Mouse (Mus musculus): Measurements from ENCODE around the gene Smad3.

Gene Smad3

GRCm38 (mm10) chr9:63757865-63758440, at the start of gene Smad3:
Gene Smad3 (minus strand): TSS chr9:63757994.
- peak; percentile 98 for DNase-seq (ENCODE audit: inconsistent ontology term)

GRCm38 (mm10) chr9:63804847-63805246, 47.1 kb upstream of the Smad3 start:
- no peak for DNase-seq (ENCODE audit: inconsistent ontology term)

- DNase-seq (ENCODE audit: inconsistent ontology term), result peak; percentile 95
These were observed 45.4 kb upstream of the Smad3 start for GRCm38 (mm10) chr9:63803181-63803591.

- DNase-seq (ENCODE audit: inconsistent ontology term), result no peak
These were observed 44.7 kb upstream of the Smad3 start for GRCm38 (mm10) chr9:63802504-63802903.

- DNase-seq (ENCODE audit: inconsistent ontology term), result no peak
These were observed 44.3 kb upstream of the Smad3 start for GRCm38 (mm10) chr9:63802080-63802479.

- DNase-seq (ENCODE audit: inconsistent ontology term), result no peak
These were observed 38.6 kb upstream of the Smad3 start for GRCm38 (mm10) chr9:63796429-63796828.

GRCm38 (mm10) chr9:63793731-63794495, 36.1 kb upstream of the Smad3 start:
- peak; percentile 84 for DNase-seq (ENCODE audit: inconsistent ontology term)

- DNase-seq (ENCODE audit: inconsistent ontology term), result no peak
These were observed 33.9 kb upstream of the Smad3 start for GRCm38 (mm10) chr9:63791716-63792115.

GRCm38 (mm10) chr9:63791275-63791674, 33.5 kb upstream of the Smad3 start:
- DNase-seq (ENCODE audit: inconsistent ontology term), result no peak

- DNase-seq (ENCODE audit: inconsistent ontology term), result no peak
These were observed 32.4 kb upstream of the Smad3 start for GRCm38 (mm10) chr9:63790222-63790621.

GRCm38 (mm10) chr9:63789386-63789785, 31.6 kb upstream of the Smad3 start:
- no peak for DNase-seq (ENCODE audit: inconsistent ontology term)

- no peak for DNase-seq (ENCODE audit: inconsistent ontology term)
These were observed 29.8 kb upstream of the Smad3 start for GRCm38 (mm10) chr9:63787606-63788005.

- no peak for DNase-seq (ENCODE audit: inconsistent ontology term)
These were observed 29.3 kb upstream of the Smad3 start for GRCm38 (mm10) chr9:63787086-63787485.

- peak; percentile 14 for DNase-seq (ENCODE audit: inconsistent ontology term)
These were observed 28.4 kb upstream of the Smad3 start for GRCm38 (mm10) chr9:63786026-63786670.

- DNase-seq (ENCODE audit: inconsistent ontology term), result no peak
These were observed 27.7 kb upstream of the Smad3 start for GRCm38 (mm10) chr9:63785492-63785891.

GRCm38 (mm10) chr9:63784597-63784996, 26.8 kb upstream of the Smad3 start:
- DNase-seq (ENCODE audit: inconsistent ontology term), result no peak

- no peak for DNase-seq (ENCODE audit: inconsistent ontology term)
These were observed 24.9 kb upstream of the Smad3 start for GRCm38 (mm10) chr9:63782744-63783143.

- no peak for DNase-seq (ENCODE audit: inconsistent ontology term)
These were observed 24.1 kb upstream of the Smad3 start for GRCm38 (mm10) chr9:63781714-63782464.

- peak; percentile 26 for DNase-seq (ENCODE audit: inconsistent ontology term)
These were observed 22.4 kb upstream of the Smad3 start for GRCm38 (mm10) chr9:63779950-63780887.

GRCm38 (mm10) chr9:63776735-63777134, 18.9 kb upstream of the Smad3 start:
- DNase-seq (ENCODE audit: inconsistent ontology term), result no peak
